Mouse (Mus musculus): ENCODE data around the gene P4ha1.

DNA sequence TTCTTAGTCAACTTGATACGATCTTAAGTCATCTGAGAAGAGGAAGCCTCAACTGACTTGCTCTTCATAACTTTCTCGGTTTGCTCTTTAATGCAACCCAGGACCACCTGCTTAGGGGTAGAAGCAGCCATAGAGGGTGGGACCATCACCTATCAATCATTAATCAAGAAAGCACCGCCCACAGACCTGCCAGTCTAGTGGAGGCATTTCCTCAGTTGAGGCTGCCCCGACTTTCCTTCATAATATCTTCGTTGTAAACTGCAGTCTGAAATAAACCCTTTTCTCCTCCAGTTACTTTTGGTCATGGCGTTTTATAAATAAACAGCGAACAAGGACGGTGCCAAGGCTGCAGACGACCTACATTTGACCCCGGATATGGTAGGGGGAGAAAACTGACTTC is 46.0 kb upstream of the P4ha1 start:
- TF ChIP-seq GATA1 (IDR thresholded peaks at IDR 0.05; ENCODE audit: low read length) (no peak), TAL1 (IDR thresholded peaks at IDR 0.05; ENCODE audit: low read length) (no peak)

Data from erythroblast, embryonic 14.5 days (primary cell).